Mouse (Mus musculus) lung, postnatal 25 days (tissue): ENCODE measurements around the gene Mrps34.

ENCODE experiments used
- DNase-seq: peaks from one replicate; pipeline ENCODE4 v3.0.0; 2022; ENCODE audit warnings: low spot score

The Mrps34 gene

GRCm38 (mm10) chr17:24894995-24895547, at the start of gene Mrps34, which contains the start of gene Eme2:
TSS of gene Mrps34 (plus strand) at chr17:24895116.
TSS of gene Eme2 (minus strand) at chr17:24895087.
- peak; percentile 85 for DNase-seq

GRCm38 (mm10) chr17:24847386-24847785, 47.5 kb upstream of the Mrps34 start:
- no peak for DNase-seq

- DNase-seq, result no peak
Measured at GRCm38 (mm10) chr17:24848600-24849031, 46.3 kb upstream of the Mrps34 start.

GRCm38 (mm10) chr17:24849733-24850064, 45.2 kb upstream of the Mrps34 start:
- DNase-seq, result no peak

GRCm38 (mm10) chr17:24850065-24850772, 44.7 kb upstream of the Mrps34 start, which contains the start of gene Fahd1:
TSS of gene Fahd1 (minus strand) at chr17:24850364.
- peak; percentile 99 for DNase-seq

- DNase-seq, result no peak
Measured at GRCm38 (mm10) chr17:24850773-24851127, 44.2 kb upstream of the Mrps34 start.

GRCm38 (mm10) chr17:24851381-24852125, 43.4 kb upstream of the Mrps34 start:
- no peak for DNase-seq

- no peak for DNase-seq
Measured at GRCm38 (mm10) chr17:24855838-24856464, 39.0 kb upstream of the Mrps34 start.

- DNase-seq, result no peak
Measured at GRCm38 (mm10) chr17:24856589-24856988, 38.3 kb upstream of the Mrps34 start.

GRCm38 (mm10) chr17:24857831-24858470, 37.0 kb upstream of the Mrps34 start:
- no peak for DNase-seq

- no peak for DNase-seq
Measured at GRCm38 (mm10) chr17:24858967-24859366, 35.9 kb upstream of the Mrps34 start.

- no peak for DNase-seq
Measured at GRCm38 (mm10) chr17:24860076-24860475, 34.8 kb upstream of the Mrps34 start.

- no peak for DNase-seq
Measured at GRCm38 (mm10) chr17:24861785-24862184, 33.1 kb upstream of the Mrps34 start.

- no peak for DNase-seq
Measured at GRCm38 (mm10) chr17:24865776-24866175, 29.1 kb upstream of the Mrps34 start, which contains the start of gene Igfals. TSS of gene Igfals (plus strand) at chr17:24865997.

- no peak for DNase-seq
Measured at GRCm38 (mm10) chr17:24867914-24868313, 27.0 kb upstream of the Mrps34 start.

GRCm38 (mm10) chr17:24873695-24874404, 21.1 kb upstream of the Mrps34 start:
- DNase-seq, result no peak

GRCm38 (mm10) chr17:24874405-24874745, 20.5 kb upstream of the Mrps34 start:
- no peak for DNase-seq

- DNase-seq, result no peak
Measured at GRCm38 (mm10) chr17:24874989-24875388, 19.9 kb upstream of the Mrps34 start.

GRCm38 (mm10) chr17:24877336-24878116, 17.4 kb upstream of the Mrps34 start:
- DNase-seq, result no peak

GRCm38 (mm10) chr17:24878117-24878397, 16.9 kb upstream of the Mrps34 start:
- DNase-seq, result peak; percentile 53

- no peak for DNase-seq
Measured at GRCm38 (mm10) chr17:24878531-24878930, 16.4 kb upstream of the Mrps34 start.
